Mouse (Mus musculus) lung, adult 2 months (tissue): ENCODE measurements around the gene Ldlrad3.

Source experiments
- CTCF ChIP-seq: fragments of 200-500 bp; IDR thresholded peaks from 2 replicates; pipeline ENCODE4 v1.5.1; 2011; ENCODE audit warnings: mild to moderate bottlenecking, low read length, control low read depth; ENCODE audit not compliant: insufficient read depth
- POLR2A ChIP-seq: fragments of 200-500 bp; IDR thresholded peaks from 2 replicates; pipeline ENCODE4 v1.6.1; 2011; ENCODE audit warnings: low read depth, mild to moderate bottlenecking, control low read depth, low read length, borderline replicate concordance; ENCODE audit errors: extremely low read depth

GRCm38 (mm10) chr2:102033818-102034512 is 152.2 kb downstream of the Ldlrad3 start:
- no peak for TF ChIP-seq CTCF
- TF ChIP-seq POLR2A = no peak
